Mouse (Mus musculus) brain, embryonic 14.5 days (tissue): ENCODE measurements at regions not wholly inside any gene's neighbourhood (a gene's known extent, or its start where the extent isn't known, plus 50 kb on each side); places are given as distances from the start of the nearest gene placed in this dataset.

Source experiments
- DNase-seq: peaks from one replicate; pipeline ENCODE4 v3.0.0-alpha.2; 2011; ENCODE audit warnings: low read depth
- CTCF ChIP-seq: fragments of 200-500 bp; IDR thresholded peaks from 2 replicates; pipeline ENCODE4 v1.5.1; 2012; ENCODE audit warnings: inconsistent platforms, mild to moderate bottlenecking, moderate library complexity, borderline replicate concordance; ENCODE audit not compliant: insufficient read depth, insufficient read length; ENCODE audit errors: extremely low read depth
- POLR2A ChIP-seq: fragments of 200-500 bp; IDR thresholded peaks from 2 replicates; pipeline ENCODE4 v1.6.1; 2012; ENCODE audit warnings: mild to moderate bottlenecking, inconsistent platforms, borderline replicate concordance; ENCODE audit not compliant: poor library complexity, insufficient read depth, insufficient read length, severe bottlenecking; ENCODE audit errors: extremely low read depth

GRCm38 (mm10) chr16:74520501-74520900 is 108.9 kb upstream of the Robo2 start:
- TF ChIP-seq POLR2A (no peak), CTCF (no peak)
- DNase-seq: no peak

GRCm38 (mm10) chr16:74517888-74518287 is 106.3 kb upstream of the Robo2 start:
- TF ChIP-seq POLR2A (no peak), CTCF (no peak)
- DNase-seq: no peak

GRCm38 (mm10) chr16:74517374-74517773 is 105.7 kb upstream of the Robo2 start:
- no peak for TF ChIP-seq POLR2A
- no peak for TF ChIP-seq CTCF

GRCm38 (mm10) chr16:74514481-74514880 is 102.9 kb upstream of the Robo2 start:
- TF ChIP-seq CTCF (no peak), POLR2A (no peak)
- DNase-seq: no peak

More at GRCm38 (mm10) chr16:74517374-74517773, 105.7 kb upstream of the Robo2 start:
- DNase-seq: no peak

GRCm38 (mm10) chr16:74510383-74510782 is 98.8 kb upstream of the Robo2 start:
- no peak for DNase-seq
- no peak for TF ChIP-seq CTCF
- TF ChIP-seq POLR2A: no peak

GRCm38 (mm10) chr16:74509489-74509888 is 97.9 kb upstream of the Robo2 start:
- TF ChIP-seq CTCF: no peak
- TF ChIP-seq POLR2A: no peak
- DNase-seq: no peak

- TF ChIP-seq POLR2A (no peak), CTCF (no peak)
- DNase-seq: no peak
Observed at GRCm38 (mm10) chr16:74506719-74507118, 95.1 kb upstream of the Robo2 start.

- TF ChIP-seq POLR2A (no peak), CTCF (no peak)
- DNase-seq: peak; percentile 31
Observed at GRCm38 (mm10) chr16:74506173-74506709, 94.6 kb upstream of the Robo2 start.

GRCm38 (mm10) chr16:74504426-74504825 is 92.8 kb upstream of the Robo2 start:
- no peak for DNase-seq
- TF ChIP-seq CTCF (no peak), POLR2A (no peak)

GRCm38 (mm10) chr16:74500687-74501086 is 89.1 kb upstream of the Robo2 start:
- TF ChIP-seq CTCF: no peak
- no peak for TF ChIP-seq POLR2A
- DNase-seq: no peak

- peak; percentile 75 for DNase-seq
- TF ChIP-seq POLR2A (no peak), CTCF (no peak)
Observed at GRCm38 (mm10) chr16:74467745-74468420, 56.3 kb upstream of the Robo2 start.

GRCm38 (mm10) chr16:74467159-74467558 is 55.5 kb upstream of the Robo2 start:
- TF ChIP-seq CTCF (no peak), POLR2A (no peak)
- DNase-seq: peak; percentile 47
